Mouse (Mus musculus) limb, embryonic 11.5 days (tissue): ENCODE data around the gene Sfxn5. TPM values are rescaled to one million over a fixed set of nuclear protein-coding genes. Genes with fewer than 3 reads are reported as not detected.

Experiments
- ATAC-seq: fragments of 200-750 bp; cut with Nextera tagmentation; 2 replicates; pipeline ENCODE4 v1.8.0; 2017; ENCODE audit warnings: low read depth; ENCODE audit not compliant: insufficient number of reproducible peaks, low FRiP score, low TSS enrichment
- DNase-seq: peaks from one replicate; pipeline ENCODE4 v3.0.0-alpha.2; 2015; ENCODE audit warnings: low spot score
- H3K27ac ChIP-seq: fragments of 300-500 bp; sonication (generic); replicated peaks from 2 replicates; pipeline ENCODE4 v1.5.1; 2014; ENCODE audit warnings: low read depth, mild to moderate bottlenecking, low read length
- H3K27me3 ChIP-seq: fragments of 300-500 bp; sonication (generic); 2 replicates; pipeline ENCODE4 v1.6.1; 2014; ENCODE audit warnings: mild to moderate bottlenecking, low read length, mixed read lengths; ENCODE audit not compliant: control insufficient read depth, insufficient read depth
- H3K36me3 ChIP-seq: fragments of 300-500 bp; sonication (generic); 2 replicates; pipeline ENCODE4 v1.6.1; 2014; ENCODE audit warnings: mild to moderate bottlenecking, low read length, moderate library complexity, mixed read lengths; ENCODE audit not compliant: control insufficient read depth, insufficient read depth
- H3K4me1 ChIP-seq: fragments of 300-500 bp; sonication (generic); 2 replicates; pipeline ENCODE4 v1.6.1; 2014; ENCODE audit warnings: low read length, mixed read lengths; ENCODE audit not compliant: control insufficient read depth, insufficient read depth
- H3K4me2 ChIP-seq: fragments of 300-500 bp; sonication (generic); 2 replicates; pipeline ENCODE4 v1.6.1; 2014; ENCODE audit warnings: low read depth, mild to moderate bottlenecking, moderate library complexity; ENCODE audit not compliant: severe bottlenecking
- H3K4me3 ChIP-seq: fragments of 300-500 bp; sonication (generic); 2 replicates; pipeline ENCODE4 v1.5.1; 2014; ENCODE audit warnings: low read depth, low read length
- H3K9ac ChIP-seq: fragments of 300-500 bp; sonication (generic); 2 replicates; pipeline ENCODE4 v1.6.1; 2014; ENCODE audit warnings: mild to moderate bottlenecking, low read length
- H3K9me3 ChIP-seq: fragments of 300-500 bp; sonication (generic); 2 replicates; pipeline ENCODE4 v1.6.1; 2016; ENCODE audit warnings: low read length; ENCODE audit not compliant: control insufficient read depth
- WGBS: fragments of 180-500 bp; shearing (Covaris S2); extraction: QIAGEN DNeasy Blood & Tissue Kit; methylation state at CpG from one replicate; pipeline ENCODE4 v1.1.7; 2014; 5-methylcytosine and 5-hydroxymethylcytosine counted together
- polyA plus RNA-seq: library from polyadenylated mRNA; unstranded; fragments of >200 nt; fragmentation: Nextera tagmentation; extraction: Ambion mirVana; gene quantifications from 2 replicates; pipeline ENCODE4 v1.2.1, GENCODE M21; 2014

The Sfxn5 gene
- polyA plus RNA-seq, 1 experiment from 2014 or later = 4.8 TPM

DNA sequence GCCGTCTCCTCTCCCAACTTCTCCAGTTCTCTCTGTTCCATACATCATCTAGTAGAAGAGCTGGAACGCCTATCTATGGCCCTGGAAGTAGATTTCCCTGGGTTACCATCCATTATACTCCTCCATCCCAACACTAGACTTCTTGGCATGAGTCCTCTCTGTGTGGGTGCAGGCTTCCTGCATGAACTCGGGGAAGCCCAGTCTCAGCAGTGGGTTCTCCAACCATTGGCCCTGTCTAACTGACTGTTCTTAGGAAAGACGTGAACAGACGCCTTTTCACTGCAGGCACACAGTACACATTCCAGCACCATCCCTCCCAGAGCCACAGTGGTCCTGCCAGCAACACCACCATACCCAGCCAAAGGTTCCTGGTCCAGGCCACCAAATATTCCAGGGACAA is 29.4 kb upstream of the Sfxn5 start:
- no peaks in the 10 kb centered on the region for H3K27me3 ChIP-seq
- no peaks in the 10 kb centered on the region for H3K9me3 ChIP-seq
- H3K36me3 ChIP-seq = peaks cover 2% of the 10 kb centered on the region; the same call in 1 of the 2 replicates
- H3K27ac ChIP-seq = no peak overlapping the region
- peaks cover 6% of the 10 kb centered on the region; the same call in 1 of the 2 replicates for H3K4me1 ChIP-seq
- no peak overlapping the region for H3K4me2 ChIP-seq
- DNase-seq (no peak), ATAC-seq (no peak)
- WGBS = 86% methylated on average over 5 of the region's 5 CpGs
- no peak overlapping the region for H3K9ac ChIP-seq
- no peak overlapping the region for H3K4me3 ChIP-seq

DNA sequence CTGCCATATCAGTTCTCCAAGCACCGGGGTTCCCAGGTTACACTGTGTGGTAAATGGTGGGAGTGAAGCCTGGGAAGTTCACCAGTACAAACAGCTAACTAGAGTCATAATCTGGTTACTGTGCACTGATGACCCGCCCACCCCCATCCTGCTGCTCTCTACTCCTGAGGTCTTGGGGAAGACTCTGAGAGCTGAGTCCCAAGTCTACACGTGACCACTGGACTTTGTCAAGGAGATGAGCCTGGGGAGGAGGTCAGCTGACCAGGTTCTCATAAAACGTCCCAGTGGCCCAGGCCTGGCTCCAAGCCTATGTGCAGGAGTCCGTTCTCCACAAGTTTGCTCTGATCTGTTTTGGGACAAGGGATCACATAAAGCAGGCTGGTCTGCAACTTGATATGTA is 27.1 kb upstream of the Sfxn5 start:
- Histone ChIP-seq H3K4me1 (no peaks in the 10 kb centered on the region), H3K4me3 (no peak overlapping the region), H3K4me2 (no peak overlapping the region), H3K27me3 (no peaks in the 10 kb centered on the region), H3K9ac (no peak overlapping the region), H3K9me3 (no peaks in the 10 kb centered on the region), H3K36me3 (peaks cover 2% of the 10 kb centered on the region; the same call in 1 of the 2 replicates), H3K27ac (no peak overlapping the region)
- no peak for DNase-seq
- no peak for ATAC-seq
- WGBS = 84% methylated on average over 5 of the region's 5 CpGs

DNA sequence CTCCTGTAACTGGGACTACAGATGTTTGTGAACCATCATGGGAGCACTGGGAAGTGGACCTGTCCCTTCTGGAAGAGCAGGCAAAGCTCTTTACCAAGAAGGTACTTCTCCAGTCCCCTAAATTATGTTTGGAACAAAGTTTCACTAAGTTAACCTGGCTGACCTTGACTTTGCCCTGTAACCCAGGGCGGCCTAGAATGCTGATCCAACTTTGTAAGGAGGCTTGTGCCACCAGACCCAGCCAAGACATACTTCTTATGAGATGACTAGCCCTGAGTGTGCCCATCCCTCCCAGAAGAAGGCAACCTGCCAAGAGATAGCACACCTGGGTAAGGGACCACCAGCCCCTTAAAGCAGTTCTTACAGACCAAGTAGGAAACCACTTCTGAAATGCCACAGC is 25.7 kb upstream of the Sfxn5 start:
- Histone ChIP-seq H3K4me2 (no peak overlapping the region), H3K27me3 (no peaks in the 10 kb centered on the region), H3K36me3 (no peaks in the 10 kb centered on the region), H3K4me3 (no peak overlapping the region), H3K9me3 (no peaks in the 10 kb centered on the region), H3K9ac (no peak overlapping the region), H3K27ac (no peak overlapping the region), H3K4me1 (no peaks in the 10 kb centered on the region)
- DNase-seq = no peak
- ATAC-seq = no peak
- WGBS = 85% methylated on average over 1 of the region's 1 CpGs

DNA sequence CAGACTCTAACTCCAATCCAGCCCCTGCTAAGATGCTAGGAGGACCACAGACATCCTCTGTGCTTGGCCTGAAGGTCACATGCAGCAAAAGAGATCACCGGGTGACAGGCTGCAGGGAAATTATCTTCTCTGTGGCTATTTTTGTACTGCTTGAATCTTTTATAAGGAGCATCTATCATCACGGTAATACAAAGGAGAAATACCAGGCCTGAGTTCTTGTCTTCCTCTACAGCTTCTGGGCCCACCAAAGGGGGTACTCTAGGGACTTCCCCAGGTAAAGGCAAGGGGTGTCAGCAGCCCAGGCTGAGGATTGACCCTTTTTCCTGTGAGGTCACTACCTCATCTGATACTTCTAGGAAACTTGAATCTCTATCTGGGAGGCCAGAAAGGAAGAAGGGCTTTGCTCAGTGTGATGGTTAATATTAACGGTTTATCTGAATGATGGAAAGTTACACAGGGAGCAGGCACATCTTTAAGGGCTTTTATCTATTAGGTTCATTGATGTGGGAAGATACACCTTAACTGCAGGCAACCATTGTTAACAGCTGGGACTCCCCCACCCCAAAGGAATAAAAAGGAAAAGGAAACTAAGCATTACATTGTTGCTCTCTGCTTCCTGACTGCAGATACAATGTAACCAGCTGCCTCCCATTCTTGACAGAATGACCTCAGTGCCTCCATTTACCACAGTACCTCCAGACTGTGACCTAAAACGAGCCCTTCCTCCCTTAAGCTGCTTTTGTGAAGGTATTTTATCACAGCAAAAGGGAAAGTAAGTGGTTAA is 23.7 kb upstream of the Sfxn5 start:
- H3K9me3 ChIP-seq = no peaks in the 10 kb centered on the region
- no peak overlapping the region for H3K4me3 ChIP-seq
- no peak overlapping the region for H3K9ac ChIP-seq
- H3K4me1 ChIP-seq = no peaks in the 10 kb centered on the region
- 71% methylated on average over 4 of the region's 4 CpGs for WGBS
- no peak overlapping the region for H3K4me2 ChIP-seq
- no peaks in the 10 kb centered on the region for H3K27me3 ChIP-seq
- no peak for ATAC-seq
- no peak for DNase-seq
- H3K27ac ChIP-seq = no peak overlapping the region
- no peaks in the 10 kb centered on the region for H3K36me3 ChIP-seq

DNA sequence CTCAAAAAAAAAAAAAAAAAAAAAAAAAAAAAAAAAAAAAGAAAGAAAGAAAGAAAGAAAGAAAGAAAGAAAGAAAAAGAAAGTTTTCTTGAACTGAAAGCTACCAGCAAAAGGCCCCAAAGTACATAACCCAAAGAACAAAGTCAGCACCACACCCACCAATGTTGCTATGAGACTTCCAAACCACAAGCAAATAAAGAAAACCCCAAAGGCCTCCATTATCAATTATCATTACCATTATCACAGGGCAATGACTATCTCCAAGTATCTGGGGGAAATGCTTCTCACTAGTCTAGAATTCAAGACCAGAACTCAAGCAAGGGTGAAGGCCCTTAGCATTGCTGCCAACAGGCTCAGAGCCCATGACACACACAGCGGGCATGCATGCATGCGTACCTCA is 22.5 kb upstream of the Sfxn5 start:
- H3K4me2 ChIP-seq = no peak overlapping the region
- H3K36me3 ChIP-seq = no peaks in the 10 kb centered on the region
- no peak overlapping the region for H3K9ac ChIP-seq
- no peak overlapping the region for H3K27ac ChIP-seq
- H3K27me3 ChIP-seq = no peaks in the 10 kb centered on the region
- H3K9me3 ChIP-seq = no peaks in the 10 kb centered on the region
- H3K4me3 ChIP-seq = no peak overlapping the region
- no peak for ATAC-seq
- no peak for DNase-seq
- no peaks in the 10 kb centered on the region for H3K4me1 ChIP-seq
- WGBS = 98% methylated on average over 2 of the region's 2 CpGs

DNA sequence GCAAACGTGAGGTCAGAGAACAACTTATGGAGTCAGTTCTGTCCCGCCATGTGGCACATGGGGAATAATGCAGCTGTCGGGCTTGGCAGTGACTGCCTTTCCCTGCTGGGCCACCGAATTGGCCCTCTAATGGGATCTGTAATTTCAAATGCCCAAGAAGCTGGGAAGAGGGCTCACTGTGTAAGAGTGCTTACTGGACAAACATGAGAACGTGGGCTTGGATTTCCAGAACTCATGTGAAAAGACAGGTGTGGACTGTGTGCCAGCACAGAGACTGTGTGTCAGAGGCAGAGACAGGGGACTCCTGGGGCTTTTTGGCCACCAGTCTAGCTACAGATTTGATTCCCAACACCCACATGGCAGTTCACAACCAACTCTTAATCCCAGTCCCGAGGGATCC is 21.5 kb upstream of the Sfxn5 start:
- Histone ChIP-seq H3K36me3 (no peaks in the 10 kb centered on the region), H3K27ac (no peak overlapping the region), H3K27me3 (no peaks in the 10 kb centered on the region), H3K4me1 (no peaks in the 10 kb centered on the region), H3K9me3 (no peaks in the 10 kb centered on the region), H3K9ac (no peak overlapping the region), H3K4me2 (no peak overlapping the region), H3K4me3 (no peak overlapping the region)
- ATAC-seq (no peak), DNase-seq (no peak)
- WGBS = 71% methylated on average over 6 of the region's 6 CpGs

DNA sequence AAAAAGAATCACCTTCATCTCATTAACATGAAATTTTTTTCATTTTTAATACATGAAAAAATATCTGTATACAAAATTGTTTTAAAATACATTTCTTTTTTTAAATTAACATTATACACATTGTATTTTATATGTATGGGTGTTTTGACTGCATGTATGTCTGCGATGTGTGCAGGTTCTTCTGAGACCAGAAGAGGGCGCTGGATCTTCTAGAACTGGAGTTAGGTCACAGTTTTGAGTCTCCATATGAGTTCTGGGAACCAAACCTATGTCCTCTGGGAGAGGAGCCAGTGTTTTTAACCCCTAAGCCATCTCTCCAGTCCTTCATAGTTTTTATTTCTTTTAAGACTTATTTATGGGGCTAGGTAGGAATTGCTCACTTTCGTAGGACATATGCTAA is 20.5 kb upstream of the Sfxn5 start:
- 59% methylated on average over 3 of the region's 3 CpGs for WGBS
- no peak for ATAC-seq

DNA sequence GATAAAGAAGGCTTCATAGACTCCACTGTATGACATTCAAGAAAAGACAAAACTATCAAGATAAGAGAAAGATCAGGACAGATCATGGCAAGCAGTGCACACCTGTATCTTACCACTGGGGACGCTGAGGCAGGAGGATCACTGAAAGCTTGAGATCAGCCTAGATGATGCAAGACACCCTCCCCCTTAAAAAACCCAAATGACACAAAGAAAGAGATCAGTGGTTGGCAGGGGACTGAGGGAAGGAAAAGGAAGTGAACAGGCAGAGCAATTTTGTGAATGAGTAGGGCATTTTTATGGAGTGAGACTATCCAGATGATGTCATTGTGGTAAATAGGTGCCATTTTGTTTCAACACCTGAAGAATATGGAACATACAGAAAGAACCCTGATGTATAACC is 16.9 kb upstream of the Sfxn5 start:
- no peak overlapping the region for H3K9ac ChIP-seq
- WGBS = 88% methylated on average over 1 of the region's 1 CpGs
- no peaks in the 10 kb centered on the region for H3K9me3 ChIP-seq
- H3K4me1 ChIP-seq = no peaks in the 10 kb centered on the region
- no peak for DNase-seq
- H3K4me2 ChIP-seq = no peak overlapping the region
- ATAC-seq = no peak
- H3K27ac ChIP-seq = no peak overlapping the region
- H3K36me3 ChIP-seq = no peaks in the 10 kb centered on the region
- H3K4me3 ChIP-seq = no peak overlapping the region
- no peaks in the 10 kb centered on the region; the same call in 1 of the 2 replicates for H3K27me3 ChIP-seq

More for the DNA sequence above, 20.5 kb upstream of the Sfxn5 start:
- DNase-seq = no peak
- Histone ChIP-seq H3K27ac (no peak overlapping the region), H3K27me3 (no peaks in the 10 kb centered on the region), H3K9me3 (no peaks in the 10 kb centered on the region), H3K4me1 (no peaks in the 10 kb centered on the region), H3K36me3 (no peaks in the 10 kb centered on the region), H3K4me3 (no peak overlapping the region), H3K9ac (no peak overlapping the region), H3K4me2 (no peak overlapping the region)

DNA sequence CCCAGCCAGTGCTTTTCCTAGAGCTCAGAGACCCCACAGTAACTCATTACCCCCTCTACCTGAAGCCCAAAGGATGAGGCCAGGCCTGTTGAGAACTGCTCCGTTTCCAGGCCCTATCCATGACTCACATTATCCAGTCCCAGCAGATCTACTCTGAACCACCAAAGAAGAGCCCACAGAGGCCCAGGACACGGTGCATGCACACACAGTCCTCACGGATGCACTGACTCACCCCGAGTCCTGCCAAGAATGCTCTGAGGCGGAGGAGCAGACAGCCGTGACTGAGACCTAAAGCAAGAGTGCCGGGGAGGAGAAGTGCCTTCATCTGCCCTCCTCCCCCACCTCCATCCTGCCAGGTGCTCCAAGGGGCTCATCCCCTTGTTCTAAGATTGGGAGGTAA is 16.0 kb upstream of the Sfxn5 start:
- ATAC-seq (no peak), DNase-seq (no peak)
- no peaks in the 10 kb centered on the region for H3K36me3 ChIP-seq
- no peaks in the 10 kb centered on the region; the same call in 1 of the 2 replicates for H3K27me3 ChIP-seq
- H3K27ac ChIP-seq = no peak overlapping the region
- H3K4me1 ChIP-seq = no peaks in the 10 kb centered on the region
- H3K4me3 ChIP-seq = no peak overlapping the region
- no peak overlapping the region for H3K4me2 ChIP-seq
- no peak overlapping the region for H3K9ac ChIP-seq
- WGBS = 78% methylated on average over 7 of the region's 7 CpGs
- no peaks in the 10 kb centered on the region for H3K9me3 ChIP-seq
